Mouse (Mus musculus) cerebellum, adult 9-11 months (tissue): Measurements from ENCODE around the gene Trip13.

Source experiments
- DNase-seq: peaks from one replicate; pipeline ENCODE4 v3.0.0; 2022

The Trip13 gene

GRCm38 (mm10) chr13:73937321-73938176 lies at the start of gene Trip13, which contains the start of gene Brd9:
Trip13 (minus strand) TSS chr13:73937784.
Brd9 (plus strand) TSS chr13:73937811.
- peak; percentile 91 for DNase-seq

GRCm38 (mm10) chr13:73976935-73977334 lies 39.4 kb upstream of the Trip13 start:
- DNase-seq: no peak

GRCm38 (mm10) chr13:73974523-73974922 lies 36.9 kb upstream of the Trip13 start:
- DNase-seq: no peak

GRCm38 (mm10) chr13:73970545-73971448 lies 33.2 kb upstream of the Trip13 start:
- peak; percentile 66 for DNase-seq

- no peak for DNase-seq
These were observed 26.0 kb upstream of the Trip13 start, which contains the start of gene Zdhhc11 for GRCm38 (mm10) chr13:73963551-73963950. Zdhhc11 (plus strand) TSS chr13:73963851.

- DNase-seq: no peak
These were observed 23.6 kb upstream of the Trip13 start for GRCm38 (mm10) chr13:73961177-73961576.

GRCm38 (mm10) chr13:73960117-73960652 lies 22.6 kb upstream of the Trip13 start:
- DNase-seq: no peak

GRCm38 (mm10) chr13:73955531-73955930 lies 17.9 kb upstream of the Trip13 start:
- DNase-seq: no peak

GRCm38 (mm10) chr13:73954666-73955065 lies 17.1 kb upstream of the Trip13 start:
- no peak for DNase-seq

GRCm38 (mm10) chr13:73953551-73954130 lies 16.1 kb upstream of the Trip13 start:
- DNase-seq: no peak

GRCm38 (mm10) chr13:73944606-73945005 lies 7.0 kb upstream of the Trip13 start:
- no peak for DNase-seq

- DNase-seq: no peak
These were observed 1.5 kb upstream of the Trip13 start for GRCm38 (mm10) chr13:73939101-73939500.

GRCm38 (mm10) chr13:73938177-73938560 lies 585 bp upstream of the Trip13 start:
- no peak for DNase-seq

GRCm38 (mm10) chr13:73936938-73937320 lies 655 bp downstream of the Trip13 start:
- DNase-seq: no peak

GRCm38 (mm10) chr13:73932201-73932600 lies 5.4 kb downstream of the Trip13 start:
- no peak for DNase-seq

GRCm38 (mm10) chr13:73913066-73913465 lies 24.5 kb downstream of the Trip13 start:
- DNase-seq: no peak

- DNase-seq: peak; percentile 5
These were observed 29.7 kb downstream of the Trip13 start for GRCm38 (mm10) chr13:73907683-73908412.

- no peak for DNase-seq
These were observed 30.4 kb downstream of the Trip13 start for GRCm38 (mm10) chr13:73907136-73907535.

- DNase-seq: no peak
These were observed 40.0 kb downstream of the Trip13 start for GRCm38 (mm10) chr13:73897561-73897960.

- no peak for DNase-seq
These were observed 44.9 kb downstream of the Trip13 start for GRCm38 (mm10) chr13:73892493-73893178.

GRCm38 (mm10) chr13:73887415-73887874 lies 50.1 kb downstream of the Trip13 start:
- no peak for DNase-seq
